Mouse (Mus musculus) frontal cortex, adult 2 months (tissue): ENCODE results near the gene Kri1. TPM values are rescaled to one million over a fixed set of nuclear protein-coding genes. Genes with fewer than 3 reads are reported as not detected.
"Not testable (repeated sequence)": the region's sequence is repeated elsewhere in the genome, so short reads cannot be mapped to it uniquely, and the experiment has no call there.

Source experiments
- DNase-seq, 2 experiments: peaks; one replicate each; pipeline ENCODE4 v3.0.0; 2022; ENCODE audit warnings: low spot score in 1 of 2; ENCODE audit errors: extremely low spot score in 1 of 2
- polyA plus RNA-seq: library from polyadenylated mRNA; depleted of rRNA; stranded (reverse); fragments of >200 nt; gene quantifications from 2 replicates; pipeline ENCODE4 v1.2.3, GENCODE M21; 2012

The Kri1 gene
- polyA plus RNA-seq, 1 experiment = 44.6 TPM

DNA sequence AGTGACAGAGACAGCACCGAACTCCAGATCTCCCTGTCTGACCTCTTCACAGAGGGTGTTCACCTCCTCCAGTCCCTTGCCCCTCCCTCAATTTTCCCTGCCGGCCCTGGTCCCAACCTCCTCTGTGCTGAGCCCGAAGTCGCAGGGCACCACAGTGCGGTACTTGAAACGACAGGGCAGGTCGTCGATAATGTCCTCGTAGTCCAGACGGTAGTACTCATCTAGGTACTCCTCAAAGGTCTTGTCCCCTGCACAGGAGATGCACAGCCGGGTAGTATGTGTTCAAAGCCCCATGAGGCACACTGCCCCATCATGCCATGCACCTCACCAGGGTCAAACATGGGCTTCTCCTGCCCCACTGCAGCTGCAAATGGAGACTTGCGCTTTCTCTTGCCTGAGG lies 12.0 kb downstream of the Kri1 start:
- no peak for DNase-seq

DNA sequence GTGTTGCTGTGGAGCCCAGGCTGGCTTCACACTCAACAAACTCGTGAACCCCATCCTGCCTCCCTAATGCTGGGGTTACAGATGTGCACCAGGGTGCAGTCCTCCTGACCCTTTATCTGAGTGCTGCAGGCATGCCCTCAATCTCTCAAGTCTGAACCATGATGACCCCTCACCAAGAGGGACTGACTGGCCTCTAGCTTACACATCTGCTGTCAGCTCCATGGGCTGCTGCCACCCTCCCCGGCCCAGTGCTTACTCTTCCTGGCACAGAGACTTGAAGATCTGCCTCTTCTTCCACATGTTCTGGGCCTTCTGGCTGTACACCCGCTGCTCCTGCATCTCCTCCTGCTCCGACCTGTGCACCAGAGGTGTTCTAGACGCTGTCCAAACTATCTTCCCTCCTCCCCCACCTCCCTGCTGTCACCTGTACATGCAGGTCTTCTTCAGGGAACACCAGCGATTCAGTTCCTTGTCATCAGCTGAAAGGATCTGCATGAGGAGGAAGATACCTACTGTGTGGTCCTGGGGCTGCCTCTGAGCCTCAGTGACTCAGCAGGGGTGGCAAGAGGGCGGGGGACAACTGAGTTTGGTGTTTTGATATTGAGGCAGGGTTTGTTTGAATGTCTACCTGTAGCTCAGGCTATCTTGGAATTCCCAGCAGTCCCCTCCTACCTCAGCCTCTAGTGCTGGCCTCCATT lies 12.6 kb downstream of the Kri1 start:
- DNase-seq = no peak

DNA sequence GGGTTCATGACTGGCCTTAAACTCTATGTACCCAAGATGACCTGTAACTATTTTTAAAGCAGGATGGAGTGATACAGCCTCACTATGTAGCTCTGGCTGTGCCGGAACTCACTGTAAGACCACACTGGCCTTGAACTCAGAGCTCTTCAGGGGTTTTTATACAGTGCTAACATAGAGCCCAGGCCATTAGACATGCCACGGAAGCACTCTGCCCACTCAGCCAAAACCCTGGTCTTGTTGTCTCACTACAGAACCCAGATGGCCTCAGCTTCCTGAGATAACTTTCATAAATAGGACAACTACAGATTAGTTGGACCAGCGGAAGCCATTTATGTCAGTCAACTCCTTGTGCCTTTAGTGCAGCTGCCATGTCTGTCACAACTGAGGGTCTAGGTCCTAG lies 13.4 kb downstream of the Kri1 start:
- DNase-seq = no peak

DNA sequence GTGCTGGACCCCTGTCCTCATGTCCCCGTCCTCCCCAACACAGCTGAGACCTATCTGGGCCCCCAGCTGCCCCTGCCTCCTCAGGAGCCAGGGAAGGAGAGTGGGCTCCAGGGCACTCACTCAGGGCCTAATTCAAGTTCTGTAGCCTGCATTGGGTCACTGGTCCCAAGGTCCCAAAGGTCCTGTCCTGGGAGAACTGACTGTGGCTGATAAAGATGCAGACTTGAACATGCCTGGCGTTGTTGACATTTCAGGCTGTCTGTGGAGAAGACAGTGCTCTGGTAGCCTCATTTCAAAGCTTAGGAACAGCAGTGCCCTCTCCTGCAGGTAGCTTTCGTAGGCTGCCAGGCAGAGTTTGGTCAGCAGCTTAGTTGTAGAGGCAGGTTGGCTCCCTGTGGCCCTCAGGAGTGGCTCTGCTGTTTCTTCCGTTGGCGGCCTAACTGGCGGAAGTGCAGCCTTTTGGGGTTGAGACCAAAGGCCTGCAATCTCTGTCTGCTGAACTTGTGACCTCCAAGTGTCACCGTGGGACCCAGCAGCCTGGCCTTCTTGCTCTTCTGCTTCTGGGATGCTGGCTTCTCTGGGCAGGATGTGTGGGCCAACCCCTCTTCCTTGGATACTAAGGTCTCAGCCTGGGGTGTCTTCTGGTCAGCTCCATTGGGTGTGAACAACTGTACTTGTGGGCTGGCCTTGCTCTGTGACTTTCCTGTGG lies 14.1 kb downstream of the Kri1 start:
- DNase-seq = no peak

DNA sequence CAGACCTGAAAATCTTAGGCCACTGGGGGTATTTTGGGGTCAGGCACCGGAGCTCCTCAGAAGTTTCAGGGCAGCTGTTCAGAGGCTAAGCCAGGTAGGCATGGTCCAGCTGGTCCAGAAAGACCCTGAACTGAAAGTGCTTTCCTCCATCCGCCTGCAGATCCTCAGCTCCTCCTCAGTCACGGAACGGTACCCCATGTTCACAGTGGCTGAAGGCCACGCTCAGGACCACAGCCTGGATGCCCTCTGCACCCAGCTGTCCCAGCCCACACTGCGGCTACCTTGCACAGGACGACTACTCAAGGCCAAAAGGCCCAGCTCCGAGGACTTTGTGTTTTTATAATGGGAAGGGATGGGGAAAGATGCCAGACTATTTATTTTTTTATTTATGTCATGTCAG lies 14.7 kb downstream of the Kri1 start:
- no peak for DNase-seq

DNA sequence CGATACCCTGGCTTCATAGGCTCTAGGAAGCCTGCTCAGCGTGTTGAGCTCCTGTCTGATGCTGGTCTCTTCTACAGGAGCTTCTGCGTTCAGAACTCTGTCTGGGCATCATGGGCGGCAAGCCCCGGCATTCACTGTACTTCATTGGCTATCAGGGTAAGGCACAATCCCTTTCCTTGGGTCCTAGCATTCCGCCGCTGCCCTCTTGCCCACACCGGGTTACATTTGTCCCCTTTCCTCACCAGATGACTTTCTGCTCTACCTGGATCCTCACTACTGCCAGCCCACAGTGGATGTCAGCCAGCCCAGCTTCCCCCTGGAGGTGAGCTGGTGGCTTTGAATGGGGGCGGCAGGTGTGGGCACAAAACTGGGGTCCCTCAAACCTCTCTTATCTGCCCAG lies 15.4 kb downstream of the Kri1 start:
- DNase-seq = no peak

DNA sequence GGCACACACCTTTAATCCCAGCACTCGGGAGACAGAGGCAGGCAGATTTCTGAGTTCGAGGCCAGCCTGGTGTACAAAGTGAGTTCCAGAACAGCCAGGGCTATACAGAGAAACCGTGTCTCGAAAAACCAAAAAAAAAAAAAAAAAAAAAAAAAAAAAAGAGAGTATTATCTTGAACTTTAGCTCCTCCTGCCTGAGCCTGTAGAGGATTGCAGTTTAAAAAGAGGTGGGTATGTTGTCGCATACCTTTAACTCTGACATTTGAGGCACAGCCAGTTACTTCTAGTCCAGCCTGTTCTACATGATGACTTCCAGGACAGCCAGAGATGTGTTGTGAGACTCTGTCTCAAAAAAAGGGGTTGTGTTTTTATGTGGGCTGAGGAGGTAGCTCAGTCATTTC lies 18.2 kb downstream of the Kri1 start:
- DNase-seq = not testable (repeated sequence)

DNA sequence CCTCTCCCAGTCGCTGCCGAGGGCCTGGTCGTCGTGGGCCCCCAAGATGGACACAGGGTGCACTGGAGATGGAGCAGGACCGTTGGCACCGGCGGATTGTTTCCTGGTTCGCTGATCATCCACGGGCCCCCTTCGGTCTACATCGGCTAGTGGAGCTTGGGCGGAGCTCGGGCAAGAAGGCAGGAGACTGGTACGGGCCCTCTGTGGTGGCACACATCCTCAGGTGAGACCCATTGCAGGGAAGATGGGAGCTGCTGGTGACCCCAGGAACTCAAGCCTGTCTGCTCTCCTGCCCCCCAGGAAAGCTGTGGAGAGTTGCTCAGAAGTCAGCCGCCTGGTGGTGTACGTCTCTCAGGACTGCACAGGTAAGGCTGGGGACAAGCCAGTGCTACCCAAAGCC lies 19.5 kb downstream of the Kri1 start:
- peak in 1 of 2 experiments; percentile 1 for DNase-seq

DNA sequence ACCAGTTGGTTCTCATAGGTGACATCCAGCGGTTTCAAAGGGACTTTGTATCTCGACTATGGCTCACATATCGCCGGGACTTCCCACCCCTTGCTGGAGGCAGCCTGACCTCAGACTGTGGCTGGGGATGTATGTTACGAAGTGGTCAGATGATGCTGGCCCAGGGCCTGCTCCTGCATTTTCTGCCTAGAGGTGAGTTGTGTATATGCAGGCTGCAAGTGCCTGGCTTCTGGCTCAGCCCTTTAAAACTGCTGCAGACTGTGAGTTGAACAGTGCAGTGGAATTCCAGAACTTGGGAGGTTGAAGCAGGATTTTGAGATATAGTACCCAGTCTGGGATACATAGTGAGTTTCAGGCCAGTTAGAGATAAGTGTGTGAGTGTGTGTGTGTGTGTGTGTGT lies 20.9 kb downstream of the Kri1 start:
- no peak for DNase-seq

DNA sequence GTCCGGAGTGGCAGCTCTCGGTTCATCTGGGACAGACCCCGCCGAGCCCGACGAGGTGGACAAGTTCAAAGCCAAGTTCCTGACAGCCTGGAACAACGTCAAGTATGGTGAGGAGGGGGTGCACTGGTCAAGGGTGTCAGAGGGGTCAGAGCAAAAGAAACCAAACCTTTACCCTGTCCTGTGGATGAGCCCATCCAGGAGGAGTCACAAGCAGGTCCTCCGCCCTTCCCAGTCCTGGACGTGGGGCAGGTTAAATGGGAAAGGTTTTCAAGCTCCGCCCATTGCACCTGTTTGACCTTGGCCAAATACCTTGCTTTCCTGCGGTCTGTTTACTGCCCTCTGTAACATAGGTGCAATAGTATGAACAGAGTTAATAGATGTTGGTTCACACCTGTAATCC lies 22.2 kb downstream of the Kri1 start:
- no peak for DNase-seq

DNA sequence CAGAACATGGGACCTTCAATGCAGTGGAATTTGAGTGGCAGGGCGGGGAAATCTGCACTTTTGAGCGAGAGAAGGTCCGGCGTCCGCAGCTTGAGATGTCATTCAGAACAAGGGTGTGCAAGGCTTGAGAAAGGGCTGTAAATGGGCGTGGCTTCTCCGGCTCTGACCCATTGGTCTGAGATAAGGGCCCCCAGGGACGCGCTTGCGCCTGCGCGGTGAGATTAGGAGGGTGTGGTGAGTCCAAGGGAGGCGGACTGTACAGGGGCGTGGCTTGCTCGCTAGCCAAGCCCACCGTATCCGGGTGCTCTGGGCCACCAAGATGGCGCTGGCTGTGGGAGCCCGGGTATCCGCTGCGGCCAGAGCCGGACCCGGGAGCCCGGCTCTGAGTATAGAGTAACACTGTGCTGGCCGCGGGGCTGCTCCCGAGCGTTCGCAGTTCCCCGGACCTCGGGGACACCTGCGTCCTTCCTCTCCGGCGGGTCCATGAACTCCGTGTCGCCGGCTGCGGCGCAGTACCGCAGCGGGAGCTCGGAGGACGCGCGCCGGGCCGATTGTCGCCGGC lies 22.7 kb downstream of the Kri1 start, which contains the start of gene Atg4d:
Gene Atg4d (plus strand): TSS at position 294 of the 562 bp plus-strand sequence.
- peak; percentile 95 to 97 for DNase-seq

DNA sequence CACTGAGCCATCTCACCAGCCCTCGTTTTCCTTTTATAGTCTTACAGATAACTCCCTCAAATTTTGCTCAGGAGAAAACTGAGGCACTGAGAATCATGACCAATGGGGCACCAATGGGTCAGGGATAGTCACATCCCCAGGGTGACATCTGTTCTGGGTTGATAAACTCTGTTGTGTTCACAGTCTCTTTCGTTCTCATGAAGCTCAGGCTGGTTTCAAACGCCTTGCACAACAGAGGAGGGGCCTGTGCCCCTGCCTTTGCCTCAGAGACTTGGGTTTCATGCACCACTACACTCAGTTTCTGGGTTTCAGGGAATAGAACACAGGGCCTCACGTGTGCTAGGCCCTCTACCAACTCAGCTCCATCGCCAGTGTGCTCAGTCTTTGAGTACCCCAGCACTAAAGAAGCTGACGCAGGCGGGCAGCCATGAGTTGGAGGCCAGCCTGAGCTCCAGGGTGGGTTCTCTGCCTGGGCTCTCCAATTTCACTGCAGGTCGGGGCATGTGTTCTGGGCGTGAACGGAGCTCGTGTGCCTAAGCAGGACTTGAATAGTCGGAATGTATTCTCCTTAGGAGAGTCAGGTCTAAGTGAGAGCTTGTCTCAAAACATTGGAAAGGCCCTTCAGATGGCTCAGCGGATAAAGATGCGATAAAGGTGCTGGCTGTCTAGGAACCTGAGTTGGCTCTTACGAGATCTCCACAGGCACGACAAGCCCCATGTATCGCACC lies 23.3 kb downstream of the Kri1 start:
- no peak for DNase-seq

DNA sequence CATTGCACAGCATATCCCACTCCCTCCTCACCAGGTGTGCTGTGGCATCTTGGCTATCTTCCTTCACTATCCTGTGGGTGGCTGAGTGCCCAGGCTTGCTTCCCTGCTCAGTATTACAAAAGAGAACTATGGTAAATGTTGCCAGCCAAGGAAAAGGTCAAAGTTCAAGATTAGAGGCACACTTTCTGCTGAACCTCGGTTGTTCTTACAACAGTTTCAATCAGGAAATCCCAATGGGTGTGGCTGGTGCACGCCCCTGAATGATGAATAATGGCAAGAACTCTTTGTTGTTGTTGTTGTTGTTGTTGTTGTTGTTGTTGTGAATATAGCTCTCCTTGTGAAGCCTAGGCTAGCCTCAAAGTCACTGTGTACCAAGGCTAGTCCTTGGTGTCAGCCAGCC lies 25.9 kb downstream of the Kri1 start:
- no peak for DNase-seq

DNA sequence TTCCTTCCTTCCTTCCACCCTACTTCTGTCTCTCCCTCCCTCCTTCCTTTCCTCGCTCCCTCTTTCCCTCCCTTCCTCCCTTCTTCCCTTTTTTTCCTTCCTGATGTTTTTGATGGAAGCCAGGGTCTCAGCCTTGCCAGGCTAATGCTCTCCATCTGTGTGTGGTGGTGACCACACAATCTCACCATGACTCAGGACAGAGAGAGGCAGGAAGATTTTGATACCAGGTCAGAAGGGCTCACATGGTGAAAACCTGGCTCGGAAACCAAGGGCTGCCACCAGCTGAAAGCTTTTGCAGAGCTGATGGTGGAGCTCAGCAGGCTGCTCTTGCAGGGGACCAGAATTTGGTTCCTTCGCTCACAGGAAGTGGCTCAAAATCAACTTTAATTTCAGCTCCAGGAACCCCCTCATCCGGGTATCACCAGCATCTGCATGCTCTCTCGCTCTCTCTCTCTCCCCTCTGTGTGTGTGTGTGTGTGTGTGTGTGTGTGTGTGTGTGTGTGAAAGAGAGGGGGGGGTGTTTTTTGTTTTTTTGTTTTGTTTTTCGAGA lies 27.2 kb downstream of the Kri1 start:
- DNase-seq = no peak

DNA sequence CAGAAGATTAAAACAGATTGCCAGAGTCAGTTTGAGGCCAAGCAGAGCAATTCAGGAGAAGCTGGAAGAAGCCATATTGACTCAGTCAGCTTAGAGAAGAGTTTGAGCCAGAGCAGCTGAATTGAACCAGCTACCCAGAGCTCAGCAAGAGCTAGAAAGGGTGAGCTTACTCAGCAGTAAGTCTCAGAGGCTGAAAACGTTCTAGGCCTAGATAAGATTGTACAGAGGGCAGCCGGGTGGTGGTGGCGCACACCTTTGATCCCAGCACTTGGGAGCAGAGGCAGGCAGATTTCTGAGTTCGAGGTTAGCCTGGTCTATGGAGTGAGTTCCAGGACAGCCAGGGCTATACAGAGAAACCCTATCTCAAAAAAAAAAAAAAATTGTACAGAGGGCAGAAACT lies 31.4 kb downstream of the Kri1 start:
- DNase-seq = not testable (repeated sequence)

DNA sequence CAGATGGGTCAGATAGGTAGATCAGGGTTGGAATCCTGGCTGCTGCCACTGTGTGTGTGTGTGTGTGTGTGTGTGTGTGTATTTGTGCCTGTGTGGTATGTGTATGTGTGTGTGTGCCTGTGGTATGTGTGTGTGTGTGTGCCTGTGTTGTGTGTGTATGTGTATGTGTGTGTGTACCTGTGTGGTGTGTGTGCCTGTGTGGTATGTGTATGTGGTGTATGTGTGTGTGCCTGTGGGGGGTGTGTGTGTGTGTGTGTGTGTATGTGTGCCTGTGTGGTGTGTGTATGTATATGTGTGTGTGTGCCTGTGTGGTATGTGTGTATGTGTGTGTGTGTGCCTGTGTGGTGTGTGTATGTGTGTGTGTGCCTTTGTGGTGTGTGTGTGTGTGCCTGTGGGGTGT lies 33.1 kb downstream of the Kri1 start:
- DNase-seq = no peak

DNA sequence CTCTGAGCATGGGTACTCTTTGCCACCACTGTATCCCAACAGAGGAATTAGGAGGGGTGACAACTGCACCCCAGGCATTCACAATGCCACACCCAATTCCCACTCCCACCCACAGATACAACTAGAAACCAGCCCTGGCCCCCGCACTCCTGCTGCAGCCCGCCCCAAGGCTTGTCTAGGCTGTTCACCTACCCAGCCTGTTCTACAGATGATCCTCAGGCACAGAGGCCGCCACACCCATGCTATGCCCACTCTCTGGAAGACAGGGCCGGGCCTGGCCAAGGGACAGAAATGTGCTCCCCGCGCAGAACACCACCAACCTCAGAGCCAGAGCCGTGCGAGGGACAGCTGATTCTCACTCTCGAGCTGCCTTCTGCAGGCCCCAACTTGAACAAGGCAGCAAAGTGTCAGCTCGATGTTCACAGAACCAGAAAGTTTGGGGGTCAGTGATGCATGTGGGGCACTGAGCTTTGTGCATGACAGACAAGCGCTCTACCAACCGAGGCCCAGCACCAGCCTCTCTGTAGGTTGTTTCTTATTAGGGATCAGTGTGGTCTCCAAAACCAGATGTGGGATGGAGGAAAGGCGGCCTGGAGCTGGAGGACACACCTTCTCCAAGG lies 36.5 kb downstream of the Kri1 start:
- no peak for DNase-seq

DNA sequence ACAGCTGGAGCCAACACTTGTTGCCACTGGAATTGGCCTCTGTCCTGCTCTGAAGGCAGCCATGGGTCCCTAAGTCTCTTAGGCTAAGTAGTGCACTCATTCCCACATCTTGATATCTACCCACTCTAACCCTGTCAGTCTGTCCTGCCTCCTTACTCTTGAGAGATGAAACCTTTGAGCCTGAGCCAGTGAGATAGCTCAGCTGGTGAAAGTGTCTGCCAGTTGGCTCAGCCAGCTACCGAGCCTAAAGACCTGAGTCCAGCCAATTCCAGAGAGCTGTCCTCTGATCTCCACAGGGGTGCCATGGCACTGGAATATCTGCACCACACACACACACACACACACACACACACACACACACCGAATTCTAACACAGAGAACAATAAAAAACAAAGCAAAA lies 37.3 kb downstream of the Kri1 start:
- no peak for DNase-seq

DNA sequence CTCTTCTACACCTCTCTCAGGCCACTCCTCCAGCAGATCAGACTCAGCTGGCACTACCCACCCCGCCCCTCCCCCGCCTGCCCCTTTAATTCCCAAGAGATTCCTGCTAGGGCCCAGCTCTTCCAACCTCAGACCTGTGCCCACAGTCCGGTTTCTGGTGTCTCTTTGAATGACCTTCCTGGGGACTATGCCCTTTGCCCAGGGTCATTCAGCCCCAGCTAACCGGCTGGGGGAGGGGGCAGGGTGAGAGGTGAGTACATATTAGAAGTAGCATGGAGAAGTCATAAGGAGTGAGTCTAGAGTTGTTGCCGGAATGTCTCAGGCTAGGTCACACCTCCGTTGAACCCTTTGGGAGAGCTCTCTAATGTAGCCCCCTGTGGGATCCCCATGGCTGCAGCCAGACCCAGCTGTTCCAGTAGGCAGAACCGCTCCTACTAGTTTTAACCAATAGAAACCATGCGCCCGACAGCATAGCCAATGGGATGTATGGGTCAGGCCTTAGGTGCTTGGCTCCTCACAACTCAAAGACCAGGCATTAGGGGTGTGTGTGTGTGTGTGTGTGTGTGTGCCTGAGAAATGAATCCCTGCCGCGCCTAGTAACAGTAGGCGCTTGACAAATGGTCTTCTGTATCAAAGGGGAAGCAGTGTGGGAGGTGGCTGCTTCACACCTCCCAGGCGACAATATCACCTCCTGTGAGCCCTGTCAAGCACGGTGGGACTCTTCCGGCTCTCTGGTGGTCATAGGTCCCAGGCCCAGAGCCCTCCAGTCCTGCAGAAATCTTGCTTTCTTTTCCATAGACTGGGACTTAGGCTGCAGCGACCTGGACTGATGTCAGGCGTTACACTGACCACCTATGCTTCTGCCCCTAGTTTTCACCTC lies 37.9 kb downstream of the Kri1 start:
- no peak for DNase-seq

DNA sequence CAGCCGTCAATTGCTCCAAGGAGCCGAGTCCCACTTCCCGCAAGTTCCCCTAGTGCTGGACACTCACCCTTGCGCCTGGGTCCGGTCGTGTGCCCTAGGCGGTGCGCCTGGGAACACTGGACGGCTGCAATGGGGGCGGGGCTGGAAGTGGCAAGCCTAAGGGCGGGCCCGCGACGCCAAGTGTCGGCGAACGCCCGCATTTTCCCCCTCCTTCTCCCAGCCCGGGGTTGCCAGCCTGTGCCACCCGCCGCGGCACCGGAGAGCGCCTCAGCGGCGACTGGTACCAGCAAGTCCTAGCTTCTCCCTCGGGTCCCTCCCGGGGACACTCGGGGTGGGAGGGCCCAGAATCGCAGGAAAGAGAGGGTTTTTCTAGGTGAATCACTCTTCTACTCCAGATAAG lies 39.4 kb downstream of the Kri1 start, which contains the start of gene S1pr5:
Gene S1pr5 (minus strand): TSS at position 118 of the 400 bp plus-strand sequence.
- peak in 1 of 2 experiments; percentile 35 for DNase-seq
